Mouse (Mus musculus) hindbrain, embryonic 12.5 days (tissue): ENCODE data around the gene Stk32b. TPM values are rescaled to one million over a fixed set of nuclear protein-coding genes. Genes with fewer than 3 reads are reported as not detected.
A peak's percentile ranks its signal among the peaks of the same experiment; 100 is the strongest.

Experiments used
- ATAC-seq: fragments of 200-750 bp; cut with Nextera tagmentation; 2 replicates; pipeline ENCODE4 v1.8.0; 2017; ENCODE audit warnings: moderate TSS enrichment; ENCODE audit not compliant: low FRiP score
- H3K27ac ChIP-seq: fragments of 300-500 bp; sonication (generic); 2 replicates; pipeline ENCODE4 v1.5.1; 2016; ENCODE audit warnings: mild to moderate bottlenecking
- H3K27me3 ChIP-seq: fragments of 300-500 bp; sonication (generic); 2 replicates; pipeline ENCODE4 v1.6.1; 2016; ENCODE audit warnings: mild to moderate bottlenecking
- H3K36me3 ChIP-seq: fragments of 300-500 bp; sonication (generic); 2 replicates; pipeline ENCODE4 v1.6.1; 2016; ENCODE audit warnings: mild to moderate bottlenecking
- H3K4me1 ChIP-seq: fragments of 300-500 bp; sonication (generic); 2 replicates; pipeline ENCODE4 v1.6.1; 2016
- H3K4me2 ChIP-seq: fragments of 300-500 bp; sonication (generic); replicated peaks from 2 replicates; pipeline ENCODE4 v1.6.1; 2016; ENCODE audit warnings: mild to moderate bottlenecking
- H3K4me3 ChIP-seq: fragments of 300-500 bp; sonication (generic); 2 replicates; pipeline ENCODE4 v1.5.1; 2016; ENCODE audit warnings: mild to moderate bottlenecking
- H3K9ac ChIP-seq: fragments of 300-500 bp; sonication (generic); 2 replicates; pipeline ENCODE4 v1.6.1; 2016; ENCODE audit warnings: mild to moderate bottlenecking, moderate library complexity
- H3K9me3 ChIP-seq: fragments of 300-500 bp; sonication (generic); replicated peaks from 2 replicates; pipeline ENCODE4 v1.6.1; 2016; ENCODE audit warnings: mild to moderate bottlenecking
- WGBS: fragments of 180-500 bp; shearing (Covaris S2); methylation state at CpG from one replicate; pipeline ENCODE4 v1.1.7; 2016; 5-methylcytosine and 5-hydroxymethylcytosine counted together
- polyA plus RNA-seq: library from polyadenylated mRNA; unstranded; fragments of >200 nt; fragmentation: Nextera tagmentation; extraction: Ambion mirVana; gene quantifications from 2 replicates; pipeline ENCODE4 v1.2.1, GENCODE M21; 2016

Gene Stk32b
- polyA plus RNA-seq, 1 experiment from 2014 or later: 8.6 TPM

DNA sequence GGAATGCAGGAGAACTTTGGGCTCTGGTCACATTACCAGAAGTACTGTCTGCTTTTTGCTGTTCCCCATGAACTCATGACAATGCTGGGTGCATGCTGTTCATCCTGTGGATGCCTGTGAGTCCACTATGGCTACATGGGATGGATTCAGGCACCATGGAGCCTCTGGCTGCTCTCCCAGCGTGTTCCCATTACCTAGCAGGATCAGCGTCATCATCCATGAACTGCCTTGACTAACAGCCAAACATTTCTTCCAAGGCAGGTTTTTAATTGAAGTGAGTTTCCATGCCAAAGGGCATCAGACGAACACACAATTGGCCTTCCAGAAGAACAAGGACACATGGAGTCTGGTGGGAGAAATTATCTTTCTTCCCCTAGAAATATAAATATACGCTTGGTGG lies 245.4 kb downstream of the Stk32b start:
- H3K9me3 ChIP-seq: no peaks in the 10 kb centered on the region
- 92% methylated on average over 4 of the region's 4 CpGs for WGBS
- no peaks in the 10 kb centered on the region for H3K36me3 ChIP-seq
- H3K27ac ChIP-seq: no peak overlapping the region
- H3K4me2 ChIP-seq: no peak overlapping the region
- no peaks in the 10 kb centered on the region for H3K27me3 ChIP-seq
- no peaks in the 10 kb centered on the region for H3K4me1 ChIP-seq
- ATAC-seq: no peak
- H3K9ac ChIP-seq: no peak overlapping the region
- H3K4me3 ChIP-seq: no peak overlapping the region

DNA sequence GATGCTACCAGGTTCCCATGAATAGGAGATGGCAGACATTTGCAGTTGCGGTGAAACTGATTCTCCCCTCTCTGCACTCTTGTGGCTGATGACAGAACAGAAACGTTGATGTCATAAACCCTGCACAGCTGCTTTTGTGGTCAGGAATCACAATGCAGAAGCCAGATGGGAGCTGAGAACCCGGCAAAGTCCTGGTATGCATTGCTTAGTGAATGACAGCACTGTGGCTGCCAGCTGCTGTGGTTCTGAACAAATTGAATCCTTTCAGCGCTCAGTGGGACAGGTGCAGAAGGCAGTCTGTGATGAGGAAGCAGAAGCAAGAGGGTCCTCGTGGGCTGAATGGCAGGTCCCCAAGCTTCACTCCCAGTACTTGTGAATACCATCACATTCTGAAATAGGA lies 247.9 kb downstream of the Stk32b start:
- no peaks in the 10 kb centered on the region for H3K27me3 ChIP-seq
- ATAC-seq: no peak
- no peaks in the 10 kb centered on the region for H3K9me3 ChIP-seq
- no peaks in the 10 kb centered on the region for H3K36me3 ChIP-seq
- H3K9ac ChIP-seq: no peak overlapping the region
- H3K27ac ChIP-seq: no peak overlapping the region
- 70% methylated on average over 5 of the region's 5 CpGs for WGBS
- no peak overlapping the region for H3K4me3 ChIP-seq
- H3K4me1 ChIP-seq: no peaks in the 10 kb centered on the region
- H3K4me2 ChIP-seq: no peak overlapping the region

DNA sequence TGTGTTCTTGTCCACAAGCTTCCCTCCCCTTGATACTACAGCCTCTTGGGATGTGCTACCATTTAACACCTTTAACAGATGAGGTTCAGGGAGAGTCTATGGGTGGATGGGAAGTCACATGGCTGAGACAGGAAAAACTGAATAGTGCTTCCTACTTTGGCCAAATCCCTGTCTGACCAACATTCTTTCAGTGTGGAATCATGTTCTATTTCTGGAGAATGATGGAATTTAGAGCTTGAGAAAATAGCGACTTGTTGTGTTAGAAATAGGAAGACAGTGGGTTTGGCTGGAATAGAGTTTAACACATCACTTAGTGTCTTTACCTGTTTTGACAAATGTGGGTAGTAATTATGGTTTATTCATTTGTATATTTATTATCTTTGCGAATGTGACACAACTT lies 249.3 kb downstream of the Stk32b start:
- H3K9ac ChIP-seq: no peak overlapping the region
- no peaks in the 10 kb centered on the region for H3K27me3 ChIP-seq
- no peaks in the 10 kb centered on the region for H3K36me3 ChIP-seq
- 90% methylated on average over 2 of the region's 2 CpGs for WGBS
- no peaks in the 10 kb centered on the region for H3K4me1 ChIP-seq
- no peaks in the 10 kb centered on the region for H3K9me3 ChIP-seq
- H3K27ac ChIP-seq: no peak overlapping the region
- ATAC-seq: no peak
- H3K4me3 ChIP-seq: no peak overlapping the region
- H3K4me2 ChIP-seq: no peak overlapping the region

DNA sequence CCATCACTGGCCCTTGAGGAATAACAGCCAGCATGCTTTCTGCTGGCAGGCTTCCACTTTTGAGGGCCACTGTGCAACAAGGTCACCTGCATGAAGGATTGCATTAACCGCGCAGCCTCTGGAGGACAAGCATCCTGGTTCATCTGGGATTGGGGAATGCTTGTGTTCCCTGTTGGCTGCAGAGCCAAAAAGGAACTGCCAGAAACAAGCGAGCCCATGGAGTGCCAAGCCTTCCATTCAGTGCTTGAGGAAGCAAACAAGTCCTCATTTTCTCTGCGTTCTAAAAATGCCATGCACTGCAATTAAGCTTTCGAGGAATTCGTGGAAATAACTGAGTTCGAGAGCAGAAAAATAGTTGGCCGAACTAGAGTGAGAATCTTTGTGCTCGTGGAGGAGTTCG lies 251.5 kb downstream of the Stk32b start:
- H3K9ac ChIP-seq: no peak overlapping the region
- H3K9me3 ChIP-seq: no peaks in the 10 kb centered on the region
- no peak overlapping the region for H3K4me3 ChIP-seq
- H3K4me2 ChIP-seq: no peak overlapping the region
- H3K27ac ChIP-seq: no peak overlapping the region
- no peaks in the 10 kb centered on the region for H3K36me3 ChIP-seq
- no peaks in the 10 kb centered on the region for H3K27me3 ChIP-seq
- ATAC-seq: no peak
- WGBS: 93% methylated on average over 10 of the region's 10 CpGs
- no peaks in the 10 kb centered on the region for H3K4me1 ChIP-seq

DNA sequence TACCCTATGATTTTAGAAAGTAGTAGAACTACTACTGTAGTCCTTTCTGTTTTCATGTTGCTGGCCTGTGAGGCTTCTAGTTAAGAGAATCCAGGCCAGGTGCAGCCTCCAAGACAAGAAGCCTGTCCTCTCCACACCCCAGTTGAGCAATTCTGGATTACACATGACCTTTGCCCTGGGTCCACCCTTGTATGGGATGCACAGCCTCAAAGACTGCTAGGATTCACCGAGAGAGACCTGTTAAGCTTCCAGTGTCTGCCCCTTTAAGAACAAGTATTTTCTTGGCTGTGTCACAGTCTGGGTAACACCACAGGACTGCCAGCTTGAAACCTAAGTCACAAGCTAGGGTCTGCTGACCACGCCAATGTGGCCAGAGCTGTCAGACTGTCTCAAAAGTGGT lies 258.7 kb downstream of the Stk32b start:
- ATAC-seq: no peak
- Histone ChIP-seq H3K27ac (no peak overlapping the region), H3K27me3 (no peaks in the 10 kb centered on the region), H3K4me3 (no peak overlapping the region), H3K36me3 (0 out of 2 replicates have a peak, but pooled peaks cover 4% of the 10 kb centered on the region), H3K9me3 (peaks cover 6% of the 10 kb centered on the region), H3K9ac (no peak overlapping the region), H3K4me1 (no peaks in the 10 kb centered on the region), H3K4me2 (no peak overlapping the region)
- WGBS: 81% methylated on average over 2 of the region's 2 CpGs

DNA sequence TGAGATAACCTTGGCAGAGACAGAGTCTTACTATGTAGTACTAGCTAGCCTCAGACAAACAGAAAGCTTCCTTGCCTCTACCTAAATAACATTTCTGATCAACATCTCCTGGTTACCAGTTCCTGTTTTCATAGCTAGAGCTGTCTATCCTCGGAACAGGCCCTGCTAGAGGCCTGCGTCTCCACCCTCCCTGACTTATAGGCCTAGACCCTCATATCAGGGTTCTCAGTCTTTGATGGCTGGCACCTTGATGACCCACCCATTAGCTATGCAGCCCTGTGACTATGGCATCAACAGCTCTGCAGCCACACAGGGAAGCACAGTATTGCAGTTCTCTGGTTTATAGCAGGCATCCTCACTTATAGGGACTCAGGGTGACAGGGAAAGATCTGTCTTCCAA lies 259.1 kb downstream of the Stk32b start:
- H3K9ac ChIP-seq: no peak overlapping the region
- no peak overlapping the region for H3K4me2 ChIP-seq
- no peaks in the 10 kb centered on the region for H3K4me1 ChIP-seq
- H3K4me3 ChIP-seq: no peak overlapping the region
- WGBS: 92% methylated on average over 2 of the region's 2 CpGs
- no peak overlapping the region for H3K27ac ChIP-seq
- no peaks in the 10 kb centered on the region for H3K27me3 ChIP-seq
- H3K9me3 ChIP-seq: peaks cover 6% of the 10 kb centered on the region
- H3K36me3 ChIP-seq: 0 out of 2 replicates have a peak, but pooled peaks cover 4% of the 10 kb centered on the region
- no peak for ATAC-seq

DNA sequence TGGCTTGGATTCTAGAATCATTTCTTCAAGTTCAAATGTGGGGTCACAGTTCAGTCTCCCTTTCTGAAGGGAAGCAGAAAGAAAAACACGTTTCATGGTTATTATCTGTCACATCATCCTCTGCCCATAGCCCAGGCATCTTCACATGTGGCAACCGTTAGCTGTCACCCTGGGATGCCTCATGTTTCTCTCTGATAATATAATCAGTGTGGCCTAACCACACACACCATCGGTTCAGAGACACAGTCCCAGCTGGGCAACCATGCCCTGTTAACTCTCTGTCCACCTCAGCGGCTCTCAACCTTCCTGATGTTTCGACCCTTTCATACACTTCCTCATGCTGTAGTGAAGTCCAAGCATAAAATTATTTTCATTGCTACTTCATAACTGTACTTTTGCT lies 259.8 kb downstream of the Stk32b start:
- Histone ChIP-seq H3K9ac (no peak overlapping the region), H3K9me3 (peaks cover 6% of the 10 kb centered on the region), H3K4me3 (no peak overlapping the region), H3K4me1 (no peaks in the 10 kb centered on the region), H3K27ac (no peak overlapping the region), H3K36me3 (0 out of 2 replicates have a peak, but pooled peaks cover 4% of the 10 kb centered on the region), H3K4me2 (no peak overlapping the region), H3K27me3 (no peaks in the 10 kb centered on the region)
- 73% methylated on average over 5 of the region's 5 CpGs for WGBS
- no peak for ATAC-seq

DNA sequence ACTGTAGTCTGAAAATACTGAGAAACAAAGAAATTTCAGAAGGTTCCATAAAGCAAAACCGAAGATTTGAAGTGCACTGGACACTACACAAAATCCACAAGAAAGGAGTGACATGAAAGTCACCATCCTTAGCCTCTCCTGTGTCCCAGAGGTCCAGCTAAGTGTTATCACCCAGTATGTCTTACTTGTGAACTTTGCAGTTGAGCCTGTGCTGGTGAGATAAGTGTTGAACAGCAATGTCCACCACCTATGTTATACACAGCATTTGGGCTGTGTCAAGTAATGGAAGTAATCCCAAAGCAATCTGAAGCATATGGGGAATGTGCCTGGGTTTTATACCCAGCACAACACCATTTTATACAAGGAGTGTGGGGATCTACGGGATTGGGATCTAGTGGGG lies 260.4 kb downstream of the Stk32b start:
- H3K36me3 ChIP-seq: 0 out of 2 replicates have a peak, but pooled peaks cover 4% of the 10 kb centered on the region
- H3K9ac ChIP-seq: no peak overlapping the region
- no peak for ATAC-seq
- H3K4me1 ChIP-seq: no peaks in the 10 kb centered on the region
- no peak overlapping the region for H3K4me3 ChIP-seq
- H3K9me3 ChIP-seq: peaks cover 6% of the 10 kb centered on the region
- no peak overlapping the region for H3K4me2 ChIP-seq
- WGBS: 84% methylated on average over 2 of the region's 2 CpGs
- no peak overlapping the region for H3K27ac ChIP-seq
- no peaks in the 10 kb centered on the region for H3K27me3 ChIP-seq

DNA sequence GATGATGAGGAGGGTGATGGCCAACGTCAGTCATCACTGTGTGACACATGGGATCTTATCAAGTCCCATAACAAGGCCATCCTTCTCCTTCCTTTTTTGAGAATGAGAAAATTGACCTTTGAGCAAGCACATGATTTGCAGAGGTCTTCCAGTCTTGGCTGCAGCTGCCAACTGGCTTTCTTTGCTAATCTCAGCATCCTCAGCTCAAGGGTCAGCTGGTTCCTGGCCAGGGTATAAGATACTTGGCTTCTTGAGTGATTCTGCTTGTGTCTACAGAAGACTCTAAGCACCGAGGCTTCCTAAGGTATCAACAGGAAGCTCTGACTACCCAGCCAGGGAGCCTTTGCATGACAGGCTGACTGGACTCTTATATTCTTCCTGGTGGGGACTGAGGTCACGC lies 269.4 kb downstream of the Stk32b start:
- H3K36me3 ChIP-seq: no peaks in the 10 kb centered on the region
- no peak overlapping the region for H3K4me2 ChIP-seq
- H3K4me3 ChIP-seq: no peak overlapping the region
- ATAC-seq: no peak
- no peak overlapping the region for H3K27ac ChIP-seq
- H3K9ac ChIP-seq: no peak overlapping the region
- no peaks in the 10 kb centered on the region for H3K9me3 ChIP-seq
- no peaks in the 10 kb centered on the region for H3K27me3 ChIP-seq
- H3K4me1 ChIP-seq: no peaks in the 10 kb centered on the region
- WGBS: 87% methylated on average over 3 of the region's 3 CpGs

DNA sequence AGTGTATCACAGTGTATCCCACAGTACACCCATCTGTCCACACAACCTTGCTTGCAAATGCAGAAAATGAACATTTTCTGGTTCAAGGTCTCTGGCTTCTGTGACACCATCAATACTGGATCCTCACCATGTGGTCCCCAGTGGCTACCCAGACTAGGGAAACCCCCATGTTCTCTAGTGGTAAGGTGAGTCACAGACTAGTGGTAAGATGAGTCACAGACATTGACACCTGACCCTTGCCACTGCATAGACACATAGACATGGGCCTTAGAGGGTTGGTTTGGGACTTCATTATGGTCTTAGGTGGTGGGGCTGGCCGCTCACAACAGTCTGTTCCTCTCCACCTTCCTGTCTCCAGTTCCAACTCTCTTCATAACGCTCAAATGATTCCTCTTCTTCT lies 274.2 kb downstream of the Stk32b start:
- Histone ChIP-seq H3K4me1 (no peaks in the 10 kb centered on the region), H3K27me3 (no peaks in the 10 kb centered on the region), H3K9me3 (no peaks in the 10 kb centered on the region), H3K4me3 (no peak overlapping the region), H3K27ac (no peak overlapping the region), H3K36me3 (no peaks in the 10 kb centered on the region), H3K9ac (no peak overlapping the region), H3K4me2 (no peak overlapping the region)
- no peak for ATAC-seq
- WGBS: 82% methylated on average over 2 of the region's 2 CpGs

DNA sequence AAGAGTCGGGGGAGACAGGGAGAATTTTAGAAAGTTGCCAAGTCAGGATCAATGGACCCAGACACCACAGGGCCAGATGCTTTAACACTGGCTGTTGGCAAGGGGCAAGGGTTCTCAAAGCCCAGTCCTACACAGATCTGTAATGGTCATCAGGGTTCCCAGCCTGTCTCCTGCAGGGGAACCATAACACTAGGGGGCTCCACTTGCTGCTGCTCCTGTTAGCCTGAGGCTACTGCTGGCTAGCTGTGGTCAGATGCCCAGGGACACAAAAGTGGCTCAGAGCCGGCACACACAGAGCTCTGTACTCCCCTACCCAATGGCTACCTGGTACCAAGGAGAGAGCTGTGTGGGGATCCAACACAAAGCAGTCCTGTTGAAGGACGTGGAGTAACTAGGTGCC lies 281.6 kb downstream of the Stk32b start:
- no peak overlapping the region for H3K4me3 ChIP-seq
- no peaks in the 10 kb centered on the region for H3K36me3 ChIP-seq
- H3K27ac ChIP-seq: no peak overlapping the region
- no peak for ATAC-seq
- no peaks in the 10 kb centered on the region for H3K4me1 ChIP-seq
- H3K4me2 ChIP-seq: no peak overlapping the region
- no peak overlapping the region for H3K9ac ChIP-seq
- WGBS: 67% methylated on average over 3 of the region's 3 CpGs
- H3K27me3 ChIP-seq: no peaks in the 10 kb centered on the region
- no peaks in the 10 kb centered on the region for H3K9me3 ChIP-seq

DNA sequence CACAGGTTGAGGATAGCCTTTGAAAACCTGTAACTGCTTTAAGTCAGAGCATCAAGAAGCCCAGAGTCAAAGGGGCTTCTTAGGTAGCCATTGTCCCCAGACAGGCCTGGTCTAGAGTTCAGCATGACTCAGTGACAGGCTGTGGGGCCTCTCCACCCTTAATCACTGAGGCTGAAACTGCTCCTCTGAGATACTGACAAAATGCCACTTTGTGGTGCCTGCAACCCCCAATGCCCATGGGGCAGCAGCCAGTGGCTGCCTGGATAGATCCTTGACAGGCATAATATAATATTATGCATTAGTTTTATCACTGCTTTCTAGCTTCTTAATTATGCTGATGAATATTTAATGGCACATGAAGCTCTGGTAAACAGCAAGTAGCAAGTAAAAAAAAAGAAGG lies 289.8 kb downstream of the Stk32b start:
- ATAC-seq: 0 out of 2 replicates have a peak, but pooled peaks have one; percentile 43
- Histone ChIP-seq H3K4me1 (no peaks in the 10 kb centered on the region), H3K9ac (no peak overlapping the region), H3K27me3 (no peaks in the 10 kb centered on the region), H3K4me2 (no peak overlapping the region), H3K4me3 (no peak overlapping the region), H3K27ac (no peak overlapping the region), H3K9me3 (no peaks in the 10 kb centered on the region), H3K36me3 (no peaks in the 10 kb centered on the region)

DNA sequence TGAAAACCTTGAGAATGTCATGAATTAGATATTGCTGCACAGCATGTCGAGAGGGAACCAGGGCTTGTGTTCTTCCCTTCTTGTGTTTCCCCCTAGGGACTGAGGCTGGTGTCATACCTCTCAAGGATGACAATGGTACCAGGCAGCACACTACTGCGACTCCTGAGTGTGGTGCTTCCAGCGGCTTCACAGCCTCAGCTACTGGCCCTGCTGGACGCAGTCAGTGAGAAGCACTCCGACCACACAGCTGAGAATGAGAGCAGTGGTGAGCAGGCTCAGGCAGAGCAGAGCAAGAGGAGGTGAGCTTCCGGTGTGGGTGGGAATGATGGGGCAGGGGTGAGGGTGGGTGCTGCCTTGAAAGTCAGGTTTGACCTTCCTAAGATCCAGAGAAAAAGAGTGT lies 297.9 kb downstream of the Stk32b start:
- Histone ChIP-seq H3K27ac (no peak overlapping the region), H3K36me3 (no peaks in the 10 kb centered on the region), H3K9me3 (no peaks in the 10 kb centered on the region), H3K27me3 (no peaks in the 10 kb centered on the region), H3K4me2 (no peak overlapping the region), H3K4me3 (no peak overlapping the region), H3K9ac (no peak overlapping the region), H3K4me1 (no peaks in the 10 kb centered on the region)
- 83% methylated on average over 6 of the region's 6 CpGs for WGBS
- no peak for ATAC-seq
